Mouse (Mus musculus): Measurements from ENCODE around the gene Slc30a1. TPM values are rescaled to one million over a fixed set of nuclear protein-coding genes. Genes with fewer than 3 reads are reported as not detected.

Slc30a1 gene
- 2.3 and 2.8 TPM in 2 replicates for polyA plus RNA-seq (2015; fragmentation: Nextera tagmentation; extraction: Ambion mirVana)

DNA sequence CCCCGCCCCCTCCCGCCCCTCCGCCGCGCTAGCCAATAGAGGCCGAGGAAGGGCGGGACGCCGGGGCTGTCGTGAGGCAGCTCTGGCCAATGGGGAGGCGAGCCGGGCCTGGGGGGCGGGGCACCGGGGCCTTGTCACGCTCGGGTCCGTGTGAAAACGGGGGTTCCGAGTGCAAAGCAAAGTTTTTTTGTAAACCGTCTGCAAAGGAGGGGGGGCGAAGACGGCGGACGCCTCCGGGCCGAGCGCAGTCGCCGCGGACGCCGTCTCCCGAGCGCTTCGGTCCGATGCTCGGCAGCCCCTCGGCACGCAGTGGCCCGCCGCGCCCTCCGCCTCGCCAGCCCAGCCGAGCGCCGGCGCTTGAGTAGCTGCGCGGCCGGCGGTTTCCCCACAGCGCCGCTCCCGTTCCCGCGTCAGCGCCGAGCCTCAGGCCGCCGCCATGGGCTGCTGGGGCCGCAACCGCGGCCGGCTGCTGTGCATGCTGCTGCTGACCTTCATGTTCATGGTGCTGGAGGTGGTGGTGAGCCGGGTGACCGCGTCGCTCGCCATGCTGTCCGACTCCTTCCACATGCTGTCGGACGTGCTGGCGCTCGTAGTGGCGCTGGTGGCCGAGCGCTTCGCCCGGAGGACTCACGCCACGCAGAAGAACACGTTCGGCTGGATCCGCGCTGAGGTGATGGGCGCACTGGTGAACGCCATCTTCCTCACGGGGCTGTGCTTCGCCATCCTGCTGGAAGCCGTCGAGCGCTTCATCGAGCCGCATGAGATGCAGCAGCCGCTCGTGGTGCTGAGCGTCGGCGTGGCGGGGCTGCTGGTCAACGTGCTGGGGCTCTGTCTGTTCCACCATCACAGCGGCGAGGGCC, at the start of gene Slc30a1:
TSS of gene Slc30a1 (plus strand) at position 197 of the 860 bp plus-strand sequence.
- Histone ChIP-seq H3K27ac (peak within 1 kb of the TSS; percentile 94), H3K36me3 (peaks cover 10% of the 10 kb centered on the region), H3K27me3 (no peaks in the 10 kb centered on the region), H3K4me3 (peak within 1 kb of the TSS; percentile 88), H3K9ac (peak within 1 kb of the TSS; percentile 92), H3K9me3 (no peaks in the 10 kb centered on the region), H3K4me2 (peak within 1 kb of the TSS; percentile 93), H3K4me1 (replicated peaks) (peaks cover 46% of the 10 kb centered on the region)
- under 1% methylated on average over 97 of the region's 104 CpGs for WGBS
- ATAC-seq (ENCODE audit: low FRiP score), result peak; percentile 99

DNA sequence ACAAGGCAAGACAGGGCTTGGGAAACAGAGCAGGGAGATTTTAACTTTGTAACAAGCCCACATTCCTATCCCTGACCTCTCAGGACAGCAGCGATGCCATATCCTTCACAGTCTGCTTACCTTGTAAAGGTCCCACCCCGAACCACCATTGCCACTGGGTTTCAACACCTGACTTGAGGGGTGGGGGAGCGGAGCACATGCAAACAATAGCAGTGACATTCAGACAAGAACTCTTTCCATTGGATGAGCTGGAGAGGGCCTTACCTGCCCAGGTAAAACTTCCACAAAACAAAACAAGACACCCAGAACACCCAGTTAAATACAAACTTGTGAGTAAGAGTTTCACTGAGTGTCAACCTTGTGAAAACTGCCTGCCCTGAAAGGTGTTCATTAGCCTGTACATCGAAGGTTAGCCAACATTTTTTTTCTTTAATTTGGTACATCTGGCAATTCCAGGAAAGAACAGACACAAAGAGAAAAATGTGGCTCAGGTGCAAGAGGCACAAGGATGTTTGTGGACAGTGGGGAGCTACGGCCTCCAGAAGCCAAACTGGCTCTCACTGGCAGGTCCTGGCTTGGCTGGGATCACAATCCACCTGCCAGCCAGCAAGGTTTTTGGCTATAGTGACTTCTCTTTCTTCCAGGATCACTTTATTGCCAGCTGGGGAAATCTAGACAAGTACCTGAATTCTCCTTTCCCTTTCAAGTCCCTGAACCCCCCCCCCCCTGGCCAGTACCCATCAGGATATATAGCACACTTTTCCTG, 49.5 kb upstream of the Slc30a1 start:
- H3K9ac ChIP-seq, result no peak overlapping the region
- ATAC-seq (ENCODE audit: low FRiP score), result no peak
- H3K9me3 ChIP-seq, result no peaks in the 10 kb centered on the region
- 82% methylated on average over 5 of the region's 5 CpGs for WGBS
- no peaks in the 10 kb centered on the region for H3K27me3 ChIP-seq
- H3K36me3 ChIP-seq, result no peaks in the 10 kb centered on the region
- H3K4me3 ChIP-seq, result no peak overlapping the region
- H3K27ac ChIP-seq, result no peak overlapping the region
- no peak overlapping the region for H3K4me2 ChIP-seq
- H3K4me1 ChIP-seq (replicated peaks), result no peaks in the 10 kb centered on the region

DNA sequence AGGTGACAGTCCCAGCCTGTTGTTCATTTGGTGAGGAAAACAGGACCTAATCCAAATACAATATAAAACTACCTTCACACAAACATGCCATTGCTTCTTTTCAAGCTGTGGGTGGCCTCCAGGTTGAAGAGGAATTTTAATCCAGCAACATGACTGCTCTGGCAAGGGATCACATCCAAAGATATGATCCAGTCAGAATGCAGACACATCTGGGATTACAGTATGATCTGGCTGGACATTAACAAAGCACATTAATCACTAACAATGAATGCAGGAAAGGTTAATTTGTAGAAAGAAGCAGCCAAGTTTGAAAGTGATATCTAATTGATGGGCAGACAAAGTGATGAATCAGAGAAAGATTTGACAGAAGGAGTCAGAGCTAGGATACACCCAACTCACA, 48.4 kb upstream of the Slc30a1 start:
- Histone ChIP-seq H3K27ac (no peak overlapping the region), H3K36me3 (no peaks in the 10 kb centered on the region), H3K9me3 (no peaks in the 10 kb centered on the region), H3K4me1 (replicated peaks) (no peaks in the 10 kb centered on the region), H3K4me2 (no peak overlapping the region), H3K27me3 (no peaks in the 10 kb centered on the region), H3K4me3 (no peak overlapping the region), H3K9ac (no peak overlapping the region)
- no peak for ATAC-seq (ENCODE audit: low FRiP score)

DNA sequence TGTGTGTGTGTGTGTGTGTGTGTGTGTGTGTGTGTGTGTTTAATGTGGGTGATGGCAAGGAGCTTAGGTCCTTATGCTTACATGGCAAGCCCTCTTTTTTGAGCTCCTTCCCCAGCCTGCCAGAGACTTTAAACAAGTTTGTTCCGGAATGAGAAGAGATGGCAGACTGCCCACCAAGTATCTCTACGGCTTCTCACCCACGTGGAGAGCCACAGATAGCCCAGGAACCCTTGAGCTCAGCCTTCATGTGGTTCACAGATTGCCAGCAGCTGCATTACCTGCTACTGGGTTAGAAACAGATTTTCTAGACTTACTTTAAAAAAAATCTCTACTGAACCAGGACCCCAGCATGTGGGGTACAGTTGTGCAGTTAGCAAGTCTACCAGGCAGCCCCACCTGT, 46.7 kb upstream of the Slc30a1 start:
- no peak overlapping the region for H3K4me3 ChIP-seq
- 94% methylated on average over 3 of the region's 3 CpGs for WGBS

DNA sequence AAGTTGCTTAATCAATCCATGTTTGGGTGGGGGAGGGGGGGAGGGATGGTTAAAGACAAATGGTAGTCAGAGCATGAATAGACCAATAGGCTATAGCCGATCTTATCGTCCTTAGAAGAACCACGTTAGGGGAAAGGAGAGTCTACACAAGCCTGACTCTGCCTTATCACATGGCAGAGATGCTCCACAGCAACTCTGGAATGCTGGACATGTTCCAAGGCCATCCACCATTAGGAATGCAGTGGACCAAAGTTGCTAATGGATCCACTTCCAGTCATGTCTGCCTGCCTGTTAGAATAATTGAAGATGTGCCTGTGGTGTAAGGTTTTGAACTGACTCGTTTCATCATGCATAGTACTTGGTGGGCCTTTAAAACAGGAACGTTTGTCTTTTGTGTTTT, 45.3 kb upstream of the Slc30a1 start:
- H3K36me3 ChIP-seq, result no peaks in the 10 kb centered on the region
- no peak for ATAC-seq (ENCODE audit: low FRiP score)
- 82% methylated on average over 5 of the region's 5 CpGs for WGBS

More for the DNA sequence above, 46.7 kb upstream of the Slc30a1 start:
- Histone ChIP-seq H3K27me3 (no peaks in the 10 kb centered on the region), H3K36me3 (no peaks in the 10 kb centered on the region), H3K4me1 (replicated peaks) (no peaks in the 10 kb centered on the region), H3K9ac (no peak overlapping the region), H3K9me3 (no peaks in the 10 kb centered on the region), H3K4me2 (no peak overlapping the region), H3K27ac (no peak overlapping the region)
- no peak for ATAC-seq (ENCODE audit: low FRiP score)

DNA sequence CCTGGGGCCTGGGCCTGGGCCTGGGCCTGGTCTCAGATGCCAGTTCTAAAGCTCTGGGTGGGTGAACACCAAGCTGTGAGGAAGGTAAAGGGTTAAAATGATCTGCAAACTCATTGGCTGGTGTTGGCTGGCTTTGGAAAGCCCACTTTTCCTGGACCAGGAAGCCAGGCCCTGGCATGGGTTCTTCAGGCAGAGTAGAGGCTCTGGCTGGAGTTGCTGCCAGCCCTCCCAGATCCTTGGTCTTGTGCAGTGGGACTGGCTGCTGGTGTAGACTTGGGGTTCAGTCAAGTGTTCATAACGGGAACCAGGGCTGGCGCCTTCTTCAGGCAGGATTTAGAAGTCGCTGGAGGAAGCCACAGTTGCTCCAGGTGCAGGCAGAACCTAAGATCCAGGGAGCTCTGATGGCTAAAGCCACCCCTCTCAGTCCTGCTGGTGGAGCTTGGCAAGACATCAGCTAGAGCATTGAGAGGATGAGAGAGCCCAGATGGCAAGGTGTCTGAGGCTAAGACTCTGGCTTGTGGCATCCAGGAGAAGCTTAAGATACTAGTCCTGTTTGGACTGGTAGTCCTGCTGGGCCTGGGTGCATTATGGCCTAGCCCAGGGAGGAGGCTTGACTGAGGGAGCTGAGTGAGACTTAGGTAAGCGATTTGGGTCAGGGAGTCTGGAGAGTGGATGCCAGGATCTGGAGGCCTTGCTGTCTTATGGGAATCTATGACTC, 42.6 kb upstream of the Slc30a1 start:
- H3K9me3 ChIP-seq, result no peaks in the 10 kb centered on the region
- no peak overlapping the region for H3K4me3 ChIP-seq
- no peaks in the 10 kb centered on the region for H3K27me3 ChIP-seq
- WGBS, result 81% methylated on average over 4 of the region's 4 CpGs
- ATAC-seq (ENCODE audit: low FRiP score), result no peak
- H3K4me1 ChIP-seq (replicated peaks), result no peaks in the 10 kb centered on the region
- no peak overlapping the region for H3K27ac ChIP-seq
- no peaks in the 10 kb centered on the region for H3K36me3 ChIP-seq
- H3K9ac ChIP-seq, result no peak overlapping the region
- H3K4me2 ChIP-seq, result no peak overlapping the region

More for the DNA sequence above, 45.3 kb upstream of the Slc30a1 start:
- no peak overlapping the region for H3K27ac ChIP-seq
- no peaks in the 10 kb centered on the region for H3K4me1 ChIP-seq (replicated peaks)
- no peak overlapping the region for H3K4me2 ChIP-seq
- no peaks in the 10 kb centered on the region for H3K9me3 ChIP-seq
- no peak overlapping the region for H3K4me3 ChIP-seq
- no peaks in the 10 kb centered on the region for H3K27me3 ChIP-seq
- no peak overlapping the region for H3K9ac ChIP-seq

DNA sequence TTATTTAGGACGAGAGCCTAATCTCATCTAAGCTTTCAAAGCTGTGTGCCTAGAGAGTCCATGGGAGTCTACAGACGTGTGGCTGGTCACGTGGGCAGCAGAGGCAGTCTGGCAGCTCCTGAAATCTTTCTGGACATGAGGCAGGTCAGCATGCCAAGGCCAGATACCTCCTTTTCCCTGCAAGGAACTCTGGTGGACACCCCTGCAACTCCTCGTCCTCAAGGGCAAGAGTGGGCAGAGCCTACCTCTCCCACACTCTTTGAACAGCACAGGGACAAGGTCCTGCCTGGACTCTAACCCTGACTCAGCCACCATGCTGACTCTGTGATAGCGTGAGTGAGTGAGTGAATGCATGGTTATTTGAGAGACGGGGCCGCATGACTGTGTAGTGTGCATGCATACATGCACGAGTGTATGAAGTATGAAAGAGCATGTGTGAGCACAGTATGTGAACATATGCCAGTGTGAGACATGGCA, 42.0 kb upstream of the Slc30a1 start:
- Histone ChIP-seq H3K36me3 (no peaks in the 10 kb centered on the region), H3K4me1 (replicated peaks) (no peaks in the 10 kb centered on the region), H3K27ac (no peak overlapping the region), H3K4me2 (no peak overlapping the region), H3K9ac (no peak overlapping the region), H3K27me3 (no peaks in the 10 kb centered on the region), H3K9me3 (no peaks in the 10 kb centered on the region), H3K4me3 (no peak overlapping the region)
- ATAC-seq (ENCODE audit: low FRiP score), result no peak
- 88% methylated on average over 8 of the region's 8 CpGs for WGBS

DNA sequence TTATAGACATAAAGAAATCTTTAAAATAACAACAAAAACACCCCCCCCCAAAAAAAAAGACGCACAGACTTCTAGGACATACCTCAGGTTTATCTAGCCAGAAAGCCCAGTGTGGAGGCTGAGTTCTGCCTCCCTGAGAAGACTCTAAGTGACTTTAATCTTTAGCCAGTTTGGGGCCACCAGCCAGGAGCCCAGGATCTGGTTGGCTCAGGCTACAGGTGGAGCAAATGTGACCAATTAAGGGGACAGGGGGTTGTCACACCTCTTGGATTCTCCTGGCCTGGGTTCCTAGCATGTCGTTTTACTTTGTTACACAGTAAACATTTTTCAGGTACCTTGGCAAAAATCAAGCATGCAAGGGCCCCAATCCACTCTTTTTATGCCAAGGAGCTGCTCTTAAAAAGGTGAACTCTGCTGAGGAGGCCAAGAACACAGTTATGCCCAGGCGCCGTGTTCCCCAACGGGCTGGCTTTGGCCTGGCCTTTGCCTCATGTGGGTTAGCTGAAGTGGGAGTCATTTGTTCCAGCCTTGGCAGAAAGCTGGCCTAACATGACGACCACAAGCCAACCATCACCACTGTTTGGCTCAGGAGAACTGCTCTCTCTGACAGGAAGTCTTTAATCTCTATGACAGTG, 34.4 kb upstream of the Slc30a1 start:
- WGBS, result 87% methylated on average over 6 of the region's 6 CpGs
- H3K9ac ChIP-seq, result no peak overlapping the region

DNA sequence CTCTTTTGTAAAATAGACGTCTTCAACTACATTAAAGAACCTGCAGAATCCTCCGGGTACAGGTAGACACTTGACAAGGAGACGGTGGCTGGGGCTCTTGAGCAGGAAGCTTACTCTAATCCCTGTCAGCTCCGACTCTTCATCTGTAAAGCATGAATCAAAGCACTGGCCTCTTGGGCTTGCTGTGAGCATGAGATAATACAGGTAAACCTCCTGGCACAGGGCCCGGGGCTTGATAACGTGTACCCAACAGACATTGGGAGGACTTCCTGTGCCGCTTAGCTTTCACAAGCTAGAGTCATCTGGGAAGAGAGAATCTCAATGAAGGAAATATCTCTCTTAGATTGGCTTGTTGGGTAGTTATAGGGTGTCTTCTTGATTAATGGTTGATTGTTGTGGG, 31.6 kb upstream of the Slc30a1 start:
- Histone ChIP-seq H3K27me3 (no peaks in the 10 kb centered on the region), H3K4me3 (no peak overlapping the region), H3K4me1 (replicated peaks) (0 out of 2 replicates have a peak, but pooled peaks cover 2% of the 10 kb centered on the region), H3K27ac (no peak overlapping the region), H3K9ac (no peak overlapping the region), H3K36me3 (no peaks in the 10 kb centered on the region), H3K4me2 (no peak overlapping the region), H3K9me3 (no peaks in the 10 kb centered on the region)
- no peak for ATAC-seq (ENCODE audit: low FRiP score)
- 92% methylated on average over 7 of the region's 7 CpGs for WGBS

More for the DNA sequence above, 34.4 kb upstream of the Slc30a1 start:
- ATAC-seq (ENCODE audit: low FRiP score), result no peak
- Histone ChIP-seq H3K4me1 (replicated peaks) (no peaks in the 10 kb centered on the region), H3K27ac (no peak overlapping the region), H3K36me3 (no peaks in the 10 kb centered on the region), H3K27me3 (no peaks in the 10 kb centered on the region), H3K9me3 (no peaks in the 10 kb centered on the region), H3K4me2 (no peak overlapping the region), H3K4me3 (no peak overlapping the region)

DNA sequence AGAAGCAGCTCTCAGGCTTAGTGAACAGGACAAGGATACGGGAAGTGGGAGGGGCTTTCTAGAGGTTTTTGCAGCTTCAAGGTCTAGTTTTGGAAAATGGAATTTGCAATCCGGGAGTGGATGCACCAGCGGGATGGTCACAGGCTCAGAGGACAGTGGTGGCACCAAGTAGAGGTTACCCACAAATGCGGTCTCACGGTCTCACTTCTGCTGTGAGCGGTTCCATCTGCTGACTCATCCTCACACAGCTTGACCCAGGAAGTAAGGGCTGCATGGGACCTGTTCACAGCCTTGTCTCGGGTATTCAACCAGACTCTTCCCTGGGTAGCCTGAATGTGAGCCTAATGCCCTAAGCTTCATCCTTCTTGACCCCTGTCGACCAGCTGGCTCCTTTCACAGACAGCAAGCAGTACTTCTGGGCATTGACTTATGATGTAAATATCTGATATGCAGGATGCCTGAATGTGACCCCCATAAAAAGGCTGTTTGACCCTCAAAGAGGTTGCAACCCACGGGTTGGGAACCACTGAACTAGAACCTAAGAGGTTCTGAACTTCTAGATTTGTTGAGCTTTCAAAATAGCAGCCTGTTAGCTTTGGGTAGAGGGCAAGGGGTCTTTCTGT, 30.8 kb upstream of the Slc30a1 start:
- H3K4me3 ChIP-seq, result no peak overlapping the region
- H3K36me3 ChIP-seq, result no peaks in the 10 kb centered on the region
- H3K9me3 ChIP-seq, result no peaks in the 10 kb centered on the region
- H3K27ac ChIP-seq, result no peak overlapping the region
- 78% methylated on average over 9 of the region's 9 CpGs for WGBS
- H3K27me3 ChIP-seq, result no peaks in the 10 kb centered on the region
- no peak overlapping the region for H3K9ac ChIP-seq
- ATAC-seq (ENCODE audit: low FRiP score), result no peak
- H3K4me2 ChIP-seq, result no peak overlapping the region
- H3K4me1 ChIP-seq (replicated peaks), result 0 out of 2 replicates have a peak, but pooled peaks cover 2% of the 10 kb centered on the region

DNA sequence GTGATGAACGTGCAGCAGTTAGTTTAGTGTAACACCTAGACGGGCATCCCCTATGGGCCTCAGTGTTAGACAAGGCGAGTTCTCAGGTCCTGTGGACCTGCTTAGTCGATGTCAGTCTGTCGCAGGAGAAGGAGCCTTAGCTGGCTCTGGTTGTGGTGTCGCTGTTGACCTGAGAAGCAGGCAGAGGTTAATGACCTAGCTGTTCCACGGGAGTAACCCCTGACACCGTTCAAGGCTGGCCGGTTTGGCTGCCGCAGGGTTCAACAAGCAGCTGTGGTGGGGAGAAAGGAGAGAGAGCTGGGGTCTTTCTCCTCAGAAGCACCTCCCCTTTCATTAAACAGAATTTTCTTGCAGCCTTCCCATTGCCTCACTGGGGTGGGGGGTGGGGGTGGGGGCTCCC, 28.9 kb upstream of the Slc30a1 start:
- 0 out of 2 replicates have a peak, but pooled peaks cover 2% of the 10 kb centered on the region for H3K4me1 ChIP-seq (replicated peaks)
- no peak for ATAC-seq (ENCODE audit: low FRiP score)
- H3K36me3 ChIP-seq, result no peaks in the 10 kb centered on the region
- no peaks in the 10 kb centered on the region for H3K9me3 ChIP-seq
- H3K27ac ChIP-seq, result no peak overlapping the region
- no peaks in the 10 kb centered on the region for H3K27me3 ChIP-seq
- H3K9ac ChIP-seq, result no peak overlapping the region
- no peak overlapping the region for H3K4me3 ChIP-seq
- WGBS, result 76% methylated on average over 10 of the region's 10 CpGs
- H3K4me2 ChIP-seq, result no peak overlapping the region

Measured in hindbrain, embryonic 13.5 days (tissue).